Mouse (Mus musculus) liver, embryonic 14.5 days (tissue): ENCODE measurements around the gene Nt5dc3. TPM values are rescaled to one million over a fixed set of nuclear protein-coding genes. Genes with fewer than 3 reads are reported as not detected.

ENCODE experiments used
- ATAC-seq: fragments of 200-750 bp; cut with Nextera tagmentation; 2 replicates; pipeline ENCODE4 v1.8.0; 2017; ENCODE audit warnings: moderate number of reproducible peaks, mild to moderate bottlenecking, moderate library complexity; ENCODE audit not compliant: insufficient read depth
- DNase-seq, 3 experiments: peaks; one replicate each; pipeline ENCODE4 v3.0.0-alpha.2; 2012 to 2013; ENCODE audit warnings: low read depth in 3 of 3, low spot score in 3 of 3
- H3K27ac ChIP-seq: fragments of 300-500 bp; sonication (generic); 2 replicates; pipeline ENCODE4 v1.5.1; 2014; ENCODE audit warnings: moderate library complexity, mild to moderate bottlenecking, control low read depth, inconsistent platforms
- H3K27me3 ChIP-seq: fragments of 300-500 bp; sonication (generic); 2 replicates; pipeline ENCODE4 v1.6.1; 2014; ENCODE audit warnings: mild to moderate bottlenecking, low read length, moderate library complexity; ENCODE audit not compliant: control insufficient read depth, insufficient read depth
- H3K36me3 ChIP-seq: fragments of 300-500 bp; sonication (generic); replicated peaks from 2 replicates; pipeline ENCODE4 v1.6.1; 2014; ENCODE audit warnings: low read depth; ENCODE audit not compliant: control insufficient read depth, insufficient read depth
- H3K4me1 ChIP-seq, 2 experiments: fragments of 200-500 bp in 1 of 2; fragments of 300-500 bp in 1 of 2; sonication (generic) in 1 of 2; replicated peaks; 2 replicates each; pipeline ENCODE4 v1.6.1; 2012 to 2014; ENCODE audit warnings: antibody characterized with exemption in 1 of 2, inconsistent platforms in 1 of 2, low read length in 1 of 2; ENCODE audit not compliant: control insufficient read depth in 2 of 2, insufficient read depth in 2 of 2
- H3K4me2 ChIP-seq: fragments of 300-500 bp; sonication (generic); 2 replicates; pipeline ENCODE4 v1.6.1; 2014; ENCODE audit warnings: low read depth, mild to moderate bottlenecking, control low read depth, moderate library complexity
- H3K4me3 ChIP-seq, 2 experiments: fragments of 200-500 bp in 1 of 2; fragments of 300-500 bp in 1 of 2; sonication (generic) in 1 of 2; 2 replicates each; pipeline ENCODE4 v1.5.1; 2012 to 2014; ENCODE audit warnings: low read depth in 2 of 2, low read length in 2 of 2, mild to moderate bottlenecking in 2 of 2, control low read depth in 1 of 2, inconsistent platforms in 1 of 2, moderate library complexity in 1 of 2; ENCODE audit not compliant: insufficient read depth in 1 of 2
- H3K9ac ChIP-seq: fragments of 300-500 bp; sonication (generic); replicated peaks from 2 replicates; pipeline ENCODE4 v1.6.1; 2014; ENCODE audit warnings: mild to moderate bottlenecking, control low read depth, moderate library complexity
- H3K9me3 ChIP-seq: fragments of 300-500 bp; sonication (generic); 2 replicates; pipeline ENCODE4 v1.6.1; 2016; ENCODE audit warnings: low read length, mixed read lengths; ENCODE audit not compliant: control insufficient read depth
- CTCF ChIP-seq: IDR thresholded peaks from 2 replicates; pipeline ENCODE4 v1.5.1; 2016; ENCODE audit warnings: antibody characterized with exemption, low read depth, control low read depth
- EP300 ChIP-seq: IDR thresholded peaks from 2 replicates; pipeline ENCODE4 v1.6.1; 2016; ENCODE audit warnings: antibody characterized with exemption, low read depth
- WGBS: fragments of 180-500 bp; shearing (Covaris S2); extraction: QIAGEN DNeasy Blood & Tissue Kit; methylation state at CpG from one replicate; pipeline ENCODE4 v1.1.7; 2014; ENCODE audit not compliant: insufficient replicate concordance; 5-methylcytosine and 5-hydroxymethylcytosine counted together
- polyA plus RNA-seq, 2 experiments: library from polyadenylated mRNA; depleted of rRNA in 1 of 2; stranded (reverse) in 1 of 2; unstranded in 1 of 2; fragments of >200 nt; fragmentation: Nextera tagmentation in 1 of 2; extraction: Ambion mirVana in 1 of 2; gene quantifications; 2 replicates each; pipeline versions ENCODE4 v1.2.1 to v1.2.3; 2012 to 2014

Nt5dc3 gene
- polyA plus RNA-seq, 2 experiments, result 0.46 to 0.89 TPM

DNA sequence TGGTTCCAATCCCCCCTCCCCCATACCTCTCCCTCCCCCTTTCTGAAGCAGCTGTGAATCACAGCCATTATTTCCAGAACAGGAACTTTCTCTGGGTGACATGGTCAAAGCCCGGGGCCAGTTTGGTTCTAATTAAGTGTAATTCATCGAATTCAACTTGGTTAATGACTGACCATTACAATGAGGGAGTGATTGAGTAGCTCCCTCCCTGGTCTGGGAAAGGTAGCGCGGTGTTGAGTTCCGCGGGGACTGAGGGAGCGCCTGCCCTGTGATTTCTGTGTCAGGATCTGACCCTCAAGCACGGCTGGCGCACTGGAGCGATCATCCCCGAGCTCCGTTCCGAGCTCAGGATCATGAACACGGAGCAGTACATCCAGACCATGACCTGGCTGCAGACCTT, 46.1 kb downstream of the Nt5dc3 start:
- TF ChIP-seq CTCF (no peak), EP300 (no peak)
- Histone ChIP-seq H3K27ac (no peak overlapping the region), H3K36me3 (no peaks in the 10 kb centered on the region), H3K4me1 (no peaks in the 10 kb centered on the region), H3K27me3 (no peaks in the 10 kb centered on the region), H3K9me3 (no peaks in the 10 kb centered on the region), H3K4me3 (no peak overlapping the region), H3K9ac (no peak overlapping the region), H3K4me2 (no peak overlapping the region)
- 82% methylated on average over 14 of the region's 14 CpGs for WGBS
- DNase-seq (no peak), ATAC-seq (no peak)

DNA sequence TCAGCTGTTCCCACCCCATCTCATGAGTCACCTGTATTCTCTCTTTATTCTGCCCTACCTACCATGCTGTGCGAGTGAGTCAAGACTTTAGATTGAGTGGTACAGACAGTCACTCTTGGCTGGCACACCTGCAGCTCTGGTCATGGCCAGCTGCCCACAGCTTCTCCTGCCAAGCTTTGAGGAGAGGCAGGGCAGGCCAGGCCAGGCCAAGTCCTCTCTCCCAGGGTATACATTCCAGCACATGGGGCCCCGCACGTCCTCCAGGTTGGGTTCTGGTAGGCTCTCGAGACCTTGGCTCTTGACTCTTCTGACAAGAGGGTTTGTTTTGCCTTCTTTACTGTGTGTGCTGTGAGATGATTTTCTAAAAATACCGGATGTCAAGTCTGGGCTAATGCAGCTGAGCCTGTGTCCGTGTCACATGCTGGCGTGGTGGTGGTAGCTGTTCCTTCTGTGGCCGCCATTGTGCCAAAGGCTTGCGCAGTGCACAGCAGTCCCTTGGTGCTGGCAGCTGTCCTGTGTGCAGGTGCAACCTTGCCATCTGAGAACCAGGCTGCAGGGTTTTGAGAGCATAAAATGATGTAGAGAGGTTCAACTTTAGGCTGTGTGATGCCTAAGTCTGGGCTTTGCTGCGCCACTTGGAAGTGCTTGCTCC, 47.2 kb downstream of the Nt5dc3 start:
- TF ChIP-seq CTCF, result no peak
- no peak for TF ChIP-seq EP300
- no peaks in the 10 kb centered on the region for H3K4me1 ChIP-seq
- no peak for ATAC-seq
- no peak overlapping the region for H3K4me3 ChIP-seq
- H3K27ac ChIP-seq, result no peak overlapping the region
- WGBS, result 77% methylated on average over 10 of the region's 10 CpGs
- H3K9me3 ChIP-seq, result no peaks in the 10 kb centered on the region
- H3K27me3 ChIP-seq, result no peaks in the 10 kb centered on the region
- no peak for DNase-seq
- H3K9ac ChIP-seq, result no peak overlapping the region
- H3K36me3 ChIP-seq, result no peaks in the 10 kb centered on the region
- no peak overlapping the region for H3K4me2 ChIP-seq

DNA sequence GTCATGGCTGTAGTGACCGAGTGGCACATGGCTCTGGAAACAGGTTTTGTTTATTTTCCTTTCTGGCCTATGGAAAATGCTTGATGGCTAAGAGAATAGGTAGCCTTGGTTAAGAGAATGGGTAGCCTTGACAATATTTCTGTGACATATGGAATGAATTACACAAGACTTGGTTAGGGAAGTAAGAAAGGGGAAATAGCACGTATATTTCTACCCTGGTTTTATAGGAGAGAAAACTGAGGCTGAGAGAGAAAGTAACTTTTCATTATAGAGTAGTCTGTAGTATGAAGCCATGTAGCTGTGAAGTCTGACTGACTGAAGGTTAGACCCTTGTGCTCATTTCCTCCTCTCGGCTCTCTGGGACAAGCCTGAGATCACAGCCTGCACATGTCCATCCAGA, 48.1 kb downstream of the Nt5dc3 start:
- DNase-seq (no peak), ATAC-seq (no peak)
- Histone ChIP-seq H3K27ac (no peak overlapping the region), H3K4me3 (no peak overlapping the region), H3K9me3 (no peaks in the 10 kb centered on the region), H3K9ac (no peak overlapping the region), H3K36me3 (no peaks in the 10 kb centered on the region), H3K4me2 (no peak overlapping the region), H3K27me3 (no peaks in the 10 kb centered on the region), H3K4me1 (no peaks in the 10 kb centered on the region)
- 57% methylated on average over 3 of the region's 3 CpGs for WGBS
- TF ChIP-seq EP300 (no peak), CTCF (no peak)

DNA sequence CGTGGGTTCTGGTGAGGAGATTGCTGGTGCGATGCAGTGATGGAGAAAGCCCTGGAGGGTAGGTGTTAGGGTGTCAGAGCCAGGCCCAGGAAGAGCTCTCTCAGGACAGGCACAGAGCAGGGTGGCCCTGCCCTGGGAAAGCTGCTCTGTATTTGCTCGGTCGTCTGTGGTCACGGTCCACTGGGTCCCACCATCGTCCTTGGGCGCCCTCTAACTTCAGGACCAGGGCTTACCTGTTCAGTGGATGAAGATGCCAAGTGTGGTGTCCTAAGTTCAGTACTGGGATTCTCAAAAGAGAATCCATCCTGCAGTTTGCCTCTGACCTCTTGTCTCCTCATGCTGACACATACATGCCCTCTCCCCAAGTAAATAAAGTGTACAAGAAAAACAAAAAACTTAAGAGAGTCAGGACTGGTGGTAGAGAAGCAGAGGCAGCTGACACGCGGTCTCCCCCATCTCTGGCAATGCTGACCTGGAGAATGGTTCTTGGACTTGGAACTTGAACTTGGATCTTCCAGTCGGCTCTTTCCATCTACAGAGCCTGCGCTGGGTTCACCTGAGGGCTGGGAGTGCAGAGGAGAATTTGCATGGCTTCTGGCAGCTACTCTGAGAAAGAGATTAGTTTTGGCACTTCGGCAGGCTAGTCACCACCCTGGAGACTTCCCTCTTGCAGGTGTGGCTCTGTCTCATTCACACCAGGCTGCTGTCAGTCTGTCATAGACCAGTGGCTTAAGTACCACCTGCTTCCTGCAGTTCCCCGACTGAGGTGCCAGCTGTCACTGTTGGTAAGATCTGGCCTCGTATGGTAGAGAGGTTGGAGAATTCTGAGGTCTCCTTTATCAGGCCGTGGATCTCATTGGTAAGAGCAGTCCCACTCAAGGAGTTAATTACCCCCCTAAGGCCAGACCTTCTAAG, 49.7 kb downstream of the Nt5dc3 start:
- H3K4me2 ChIP-seq, result no peak overlapping the region
- no peak overlapping the region for H3K9ac ChIP-seq
- no peak overlapping the region for H3K4me3 ChIP-seq
- ATAC-seq (no peak), DNase-seq (no peak)
- H3K9me3 ChIP-seq, result no peaks in the 10 kb centered on the region
- no peak overlapping the region for H3K27ac ChIP-seq
- WGBS, result 79% methylated on average over 15 of the region's 15 CpGs
- no peaks in the 10 kb centered on the region for H3K27me3 ChIP-seq
- no peaks in the 10 kb centered on the region for H3K4me1 ChIP-seq
- TF ChIP-seq CTCF, result no peak
- no peak for TF ChIP-seq EP300
- H3K36me3 ChIP-seq, result no peaks in the 10 kb centered on the region

DNA sequence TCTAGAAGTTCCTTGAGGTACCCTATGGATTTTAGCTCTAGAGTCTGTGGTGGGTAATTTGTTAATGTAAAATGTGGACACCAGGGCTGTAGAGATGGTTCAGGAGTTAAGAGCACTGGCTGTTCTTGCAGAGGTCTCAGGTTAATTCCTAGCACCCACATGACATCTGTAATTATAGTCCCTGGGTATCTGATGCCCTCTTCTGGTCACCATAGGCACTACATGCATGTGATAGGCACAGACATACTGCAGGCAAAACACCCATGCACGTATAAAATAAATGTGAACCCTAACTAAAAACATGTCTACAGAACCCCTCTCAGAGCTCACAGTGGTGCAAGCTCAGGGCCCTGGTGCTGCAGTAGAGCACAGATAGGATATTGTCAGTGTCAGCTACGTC, 50.7 kb downstream of the Nt5dc3 start:
- WGBS, result 68% methylated on average over 2 of the region's 2 CpGs
- DNase-seq (no peak), ATAC-seq (no peak)
- no peaks in the 10 kb centered on the region for H3K27me3 ChIP-seq
- no peak overlapping the region for H3K27ac ChIP-seq
- H3K4me3 ChIP-seq, result no peak overlapping the region
- TF ChIP-seq CTCF, result peak; percentile 41; the same call in 1 of the 2 replicates
- no peak for TF ChIP-seq EP300
- H3K4me1 ChIP-seq, result no peaks in the 10 kb centered on the region
- no peaks in the 10 kb centered on the region for H3K9me3 ChIP-seq
- no peak overlapping the region for H3K9ac ChIP-seq
- H3K36me3 ChIP-seq, result no peaks in the 10 kb centered on the region
- H3K4me2 ChIP-seq, result no peak overlapping the region
